Mouse (Mus musculus) stomach, postnatal 0 days (tissue): ENCODE results near the gene Pcnx2.

Experiments used
- CTCF ChIP-seq: IDR thresholded peaks from 2 replicates; pipeline ENCODE4 v1.5.1; 2016; ENCODE audit warnings: antibody characterized with exemption, low read depth, mild to moderate bottlenecking, moderate library complexity
- EP300 ChIP-seq: optimal IDR thresholded peaks from 2 replicates; pipeline ENCODE3; 2016; ENCODE audit warnings: antibody characterized with exemption

DNA sequence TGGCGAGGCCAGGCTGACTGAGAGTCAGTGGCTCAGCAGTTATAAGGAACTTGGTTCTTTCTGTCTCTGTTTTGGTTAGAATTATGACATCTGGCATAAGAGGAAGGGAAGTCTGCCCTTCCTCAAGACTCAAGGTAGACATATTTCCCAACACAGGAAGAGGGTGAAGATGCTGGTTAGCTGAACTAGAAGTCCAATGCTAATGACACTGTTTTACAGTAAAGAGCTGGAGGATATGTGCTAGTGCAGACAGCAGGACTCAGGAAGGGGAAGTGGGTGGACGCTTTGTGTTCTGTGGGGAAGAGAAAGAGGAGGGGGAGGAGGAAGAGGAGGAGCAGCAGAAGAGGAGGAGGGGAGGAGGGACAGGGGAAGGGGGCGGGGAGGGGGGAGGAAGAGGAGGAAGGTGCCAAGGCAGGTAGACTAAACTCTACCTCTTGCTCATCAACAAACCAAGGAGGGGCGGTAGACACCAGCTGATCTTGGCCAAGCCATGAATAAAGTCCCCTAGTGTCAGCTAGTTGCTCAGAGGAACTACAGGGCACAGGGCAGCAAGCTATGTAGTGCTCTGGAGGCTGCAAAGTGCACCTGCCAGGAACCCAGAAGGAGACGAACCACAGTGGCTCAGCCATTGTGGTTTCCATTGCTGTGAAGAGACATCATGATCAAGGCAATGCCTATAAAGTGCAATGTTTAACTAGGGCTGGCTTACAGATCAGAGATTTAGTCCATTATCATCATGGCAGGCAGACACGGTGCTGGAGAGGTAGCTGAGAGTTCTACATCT lies 172.9 kb downstream of the Pcnx2 start:
- TF ChIP-seq CTCF: no peak
- TF ChIP-seq EP300: no peak
